Mouse (Mus musculus) ES-E14 (cell line): ENCODE measurements around the gene Pogz.
A peak's percentile ranks its signal among the peaks of the same experiment; 100 is the strongest.

ENCODE experiments used
- CHD2 ChIP-seq: IDR thresholded peaks from 2 replicates; pipeline ENCODE4 v1.6.1; 2014; ENCODE audit warnings: mild to moderate bottlenecking, low read depth, low read length, inconsistent platforms
- HCFC1 ChIP-seq: IDR thresholded peaks from 2 replicates; pipeline ENCODE4 v1.6.1; 2012; ENCODE audit warnings: low read length, inconsistent platforms, borderline replicate concordance; ENCODE audit not compliant: insufficient read depth
- MAFK ChIP-seq: IDR thresholded peaks from 2 replicates; pipeline ENCODE4 v1.6.1; 2014; ENCODE audit warnings: mild to moderate bottlenecking, low read depth, low read length, inconsistent platforms; ENCODE audit not compliant: insufficient read depth
- ZC3H11A ChIP-seq: IDR thresholded peaks from 2 replicates; pipeline ENCODE4 v1.6.1; 2012; ENCODE audit warnings: low read depth, mild to moderate bottlenecking, inconsistent platforms, low read length, borderline replicate concordance
- ZNF384 ChIP-seq: IDR thresholded peaks from 2 replicates; pipeline ENCODE4 v1.6.1; 2012; ENCODE audit warnings: low read depth, low read length, inconsistent platforms

- TF ChIP-seq ZNF384 (no peak), ZC3H11A (no peak), CHD2 (no peak), HCFC1 (peak; percentile 38; the same call in 1 of the 2 replicates), MAFK (no peak)
These were observed 49.2 kb downstream of the Pogz start, which contains the start of gene Psmb4 for GRCm38 (mm10) chr3:94886316-94887224.
